Mouse (Mus musculus) yolk sac, embryonic 10.5 days (tissue): ENCODE measurements at regions not wholly inside any gene's neighbourhood (a gene's known extent, or its start where the extent isn't known, plus 50 kb on each side); places are given as distances from the start of the nearest gene placed in this dataset.

Experiments
- DNase-seq: peaks from one replicate; pipeline ENCODE4 v3.0.0-alpha.2; 2017; ENCODE audit warnings: low spot score

- DNase-seq: no peak
Measured at GRCm38 (mm10) chr17:62546286-62546685, 334.8 kb downstream of the Efna5 start.

- no peak for DNase-seq
Measured at GRCm38 (mm10) chr17:62545330-62545729, 335.8 kb downstream of the Efna5 start.

- DNase-seq: no peak
Measured at GRCm38 (mm10) chr17:62543056-62543975, 337.8 kb downstream of the Efna5 start.

- DNase-seq: no peak
Measured at GRCm38 (mm10) chr17:62529911-62530310, 351.2 kb downstream of the Efna5 start.

- DNase-seq: no peak
Measured at GRCm38 (mm10) chr17:62527556-62527955, 353.6 kb downstream of the Efna5 start.

GRCm38 (mm10) chr17:62513635-62514034 lies 367.5 kb downstream of the Efna5 start:
- DNase-seq: no peak

- no peak for DNase-seq
Measured at GRCm38 (mm10) chr17:62510184-62510583, 370.9 kb downstream of the Efna5 start.

- DNase-seq: no peak
Measured at GRCm38 (mm10) chr17:62507766-62508485, 373.2 kb downstream of the Efna5 start.

- no peak for DNase-seq
Measured at GRCm38 (mm10) chr17:62504691-62505090, 376.4 kb downstream of the Efna5 start.

- no peak for DNase-seq
Measured at GRCm38 (mm10) chr17:62470739-62471138, 410.4 kb downstream of the Efna5 start.

- DNase-seq: no peak
Measured at GRCm38 (mm10) chr17:62469367-62469766, 411.8 kb downstream of the Efna5 start.

- no peak for DNase-seq
Measured at GRCm38 (mm10) chr17:62468859-62469258, 412.3 kb downstream of the Efna5 start.

- no peak for DNase-seq
Measured at GRCm38 (mm10) chr17:62467072-62467471, 414.0 kb downstream of the Efna5 start.

- DNase-seq: no peak
Measured at GRCm38 (mm10) chr17:62464994-62465393, 416.1 kb downstream of the Efna5 start.

GRCm38 (mm10) chr17:62464228-62464627 lies 416.9 kb downstream of the Efna5 start:
- DNase-seq: no peak

- DNase-seq: peak; percentile 14
Measured at GRCm38 (mm10) chr17:62461304-62462245, 419.5 kb downstream of the Efna5 start.

GRCm38 (mm10) chr17:62458964-62459363 lies 422.2 kb downstream of the Efna5 start:
- peak; percentile 23 for DNase-seq

GRCm38 (mm10) chr17:62438045-62438444 lies 443.1 kb downstream of the Efna5 start:
- DNase-seq: no peak

GRCm38 (mm10) chr17:62436044-62436443 lies 445.1 kb downstream of the Efna5 start:
- DNase-seq: no peak

- no peak for DNase-seq
Measured at GRCm38 (mm10) chr17:62423476-62424385, 457.4 kb downstream of the Efna5 start.

GRCm38 (mm10) chr17:62417584-62417983 lies 463.5 kb downstream of the Efna5 start:
- no peak for DNase-seq
